Mouse (Mus musculus): Measurements from ENCODE around the gene Chd5.

DNA sequence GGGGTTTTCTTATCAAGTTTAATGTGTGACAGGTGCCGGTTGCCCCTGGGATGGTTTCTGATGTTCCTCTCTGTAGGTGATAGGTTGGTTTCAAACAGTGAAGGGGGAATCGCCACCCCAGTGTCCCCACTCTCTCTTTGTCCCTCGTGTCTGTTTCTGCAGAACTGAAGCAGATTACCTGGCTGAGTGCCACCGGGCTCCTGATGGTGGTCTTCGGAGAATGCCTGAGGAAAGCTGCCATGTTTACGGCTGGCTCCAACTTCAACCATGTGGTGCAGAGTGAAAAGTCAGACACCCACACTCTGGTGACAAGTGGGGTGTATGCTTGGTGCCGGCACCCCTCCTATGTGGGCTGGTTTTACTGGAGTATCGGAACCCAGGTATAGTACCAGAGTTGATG is 38.1 kb upstream of the Chd5 start:
- TF ChIP-seq CTCF (IDR thresholded peaks at IDR 0.05; ENCODE audit: extremely low read depth, insufficient read depth, low read length) (no peak), POLR2A (IDR thresholded peaks at IDR 0.05; ENCODE audit: extremely low read depth, insufficient read depth, low read length) (no peak)
